Mouse (Mus musculus): ENCODE measurements around the gene Mdc1. TPM values are rescaled to one million over a fixed set of nuclear protein-coding genes. Genes with fewer than 3 reads are reported as not detected.

The Mdc1 gene
- total RNA-seq (2023) = 10 to 100 TPM; 83.9 to 84.1 TPM

DNA sequence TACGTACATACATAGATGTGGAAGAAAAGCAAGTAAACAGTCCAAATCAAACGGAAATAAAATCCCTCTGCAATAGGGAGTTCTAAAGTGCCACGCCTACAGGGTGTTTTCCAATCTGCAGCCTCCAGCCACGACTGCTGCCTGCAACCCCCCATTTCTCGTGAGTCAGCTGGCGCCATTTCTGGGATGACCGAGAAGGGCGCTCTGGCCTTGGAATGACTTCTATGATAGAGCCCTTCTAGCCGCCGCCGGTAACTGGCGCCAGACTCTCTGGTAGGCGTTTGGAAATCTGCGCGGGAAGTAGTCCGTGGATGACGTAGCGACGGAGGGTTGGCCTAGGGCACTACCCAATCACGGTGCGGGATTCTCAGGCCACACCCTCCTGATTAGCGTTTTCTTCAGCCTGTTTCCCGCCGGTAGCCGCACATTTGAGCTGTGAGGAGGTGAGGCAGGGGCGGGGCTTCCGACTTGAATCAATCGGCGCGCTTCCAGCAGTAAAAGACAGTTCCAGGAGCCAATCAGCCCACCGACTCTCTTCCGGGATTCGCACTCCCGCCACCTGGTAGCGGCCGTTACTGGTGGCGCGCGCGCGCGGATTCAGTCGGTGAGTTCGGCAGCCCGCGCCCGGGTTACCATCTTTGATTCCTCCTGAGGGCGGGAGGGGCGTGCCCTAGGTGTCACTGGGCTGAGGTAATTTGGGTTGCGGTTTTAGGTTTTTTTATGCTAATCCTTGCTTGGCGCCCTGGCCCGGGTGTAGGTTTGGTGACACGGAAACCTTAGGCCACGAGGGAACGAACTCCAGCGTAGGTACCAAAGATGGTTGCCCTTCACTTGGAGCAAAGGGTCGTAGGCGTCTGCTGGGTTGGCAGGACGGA lies at the start of gene Mdc1:
Mdc1 (plus strand) TSS at position 440 of the 875 bp plus-strand sequence.

DNA sequence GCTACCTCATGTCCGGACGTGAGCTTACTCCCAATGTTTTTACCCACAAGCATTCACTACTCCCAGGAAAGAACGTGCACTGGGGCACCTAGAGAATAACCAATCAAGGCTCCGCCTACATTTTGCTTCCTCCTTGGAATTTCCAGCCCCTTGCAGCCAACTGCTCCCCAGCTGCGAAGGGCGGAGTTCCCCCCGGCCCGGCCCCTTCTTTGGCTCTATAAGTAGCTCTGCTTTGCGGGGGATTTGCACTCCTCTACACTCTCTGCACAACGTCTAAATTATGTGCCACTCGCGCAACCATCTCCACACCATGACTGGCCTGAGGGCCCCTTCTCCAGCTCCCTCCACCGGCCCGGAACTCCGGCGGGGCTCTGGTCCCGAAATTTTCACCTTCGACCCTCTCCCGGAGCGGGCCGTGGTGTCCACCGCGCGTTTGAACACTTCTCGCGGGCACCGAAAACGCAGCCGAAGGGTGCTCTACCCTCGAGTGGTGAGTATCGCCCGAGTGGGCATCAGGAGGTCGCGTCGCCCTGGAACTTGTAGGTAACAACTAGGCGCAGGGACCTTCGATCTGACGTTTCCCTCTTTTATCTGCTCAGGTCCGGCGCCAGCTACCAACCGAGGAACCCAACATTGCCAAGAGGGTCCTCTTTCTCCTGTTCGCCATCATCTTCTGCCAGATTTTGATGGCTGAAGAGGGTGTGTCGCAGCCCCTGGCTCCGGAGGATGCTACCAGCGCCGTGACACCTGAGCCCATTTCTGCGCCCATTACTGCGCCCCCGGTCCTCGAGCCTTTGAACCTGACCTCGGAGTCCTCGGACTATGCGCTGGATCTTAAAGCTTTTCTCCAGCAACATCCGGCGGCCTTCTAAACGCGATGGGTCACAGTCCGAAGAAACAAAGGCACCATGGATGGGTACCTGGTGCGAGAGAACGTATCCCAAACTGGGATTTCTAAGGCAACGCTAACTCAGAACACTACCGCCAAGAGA lies 19.6 kb upstream of the Mdc1 start, which contains the start of gene Ier3:
Ier3 (plus strand) TSS at position 246 of the 992 bp plus-strand sequence.

DNA sequence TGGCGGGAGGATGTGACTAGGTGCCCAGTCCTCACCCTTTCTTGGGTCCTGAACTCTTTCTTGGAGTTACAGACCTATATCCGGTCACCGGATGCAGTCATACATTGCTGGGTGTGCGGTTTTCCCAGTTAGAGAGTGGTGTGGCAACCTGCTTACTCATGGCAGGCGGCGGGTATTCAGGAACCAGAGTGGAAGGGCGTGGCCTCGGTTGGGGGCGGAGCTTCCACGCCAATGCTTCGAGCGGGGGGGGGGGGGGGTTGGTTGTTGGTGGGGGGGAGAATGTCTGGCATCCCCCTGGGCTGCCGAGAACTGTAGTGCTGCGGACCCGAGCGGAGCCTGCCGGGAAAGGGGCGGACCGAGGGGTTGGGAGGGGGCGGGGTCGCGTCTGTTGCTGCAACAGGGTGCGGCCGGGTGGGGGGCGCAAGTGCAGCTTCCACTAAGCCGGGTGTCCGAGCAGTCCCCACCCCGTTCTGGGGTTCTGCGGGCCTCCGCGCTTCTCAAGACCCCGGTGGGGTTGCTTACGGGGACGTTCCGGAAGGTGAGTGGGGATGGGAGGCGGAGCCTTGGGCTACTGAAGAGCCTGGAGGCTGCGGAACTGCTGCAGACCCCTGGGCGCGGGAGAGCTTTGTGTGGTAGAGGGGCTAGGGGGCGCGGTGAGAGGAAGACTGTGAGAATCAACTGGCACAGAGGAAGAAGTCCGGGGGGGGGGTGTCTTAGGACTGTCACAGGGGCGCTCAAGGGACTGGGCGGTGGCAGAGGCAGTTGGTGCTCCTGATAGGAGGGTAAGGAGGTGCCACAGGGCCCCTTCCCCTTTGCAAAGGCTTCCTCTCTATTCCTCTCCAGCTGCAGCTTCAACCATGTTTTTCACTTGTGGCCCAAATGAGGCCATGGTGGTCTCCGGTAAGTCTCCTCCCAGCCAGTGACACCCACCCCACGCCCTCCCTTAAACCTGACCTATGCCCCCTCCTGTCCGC lies 18.1 kb upstream of the Mdc1 start, which contains the start of gene Flot1:
Flot1 (plus strand) TSS at position 267 of the 974 bp plus-strand sequence.

DNA sequence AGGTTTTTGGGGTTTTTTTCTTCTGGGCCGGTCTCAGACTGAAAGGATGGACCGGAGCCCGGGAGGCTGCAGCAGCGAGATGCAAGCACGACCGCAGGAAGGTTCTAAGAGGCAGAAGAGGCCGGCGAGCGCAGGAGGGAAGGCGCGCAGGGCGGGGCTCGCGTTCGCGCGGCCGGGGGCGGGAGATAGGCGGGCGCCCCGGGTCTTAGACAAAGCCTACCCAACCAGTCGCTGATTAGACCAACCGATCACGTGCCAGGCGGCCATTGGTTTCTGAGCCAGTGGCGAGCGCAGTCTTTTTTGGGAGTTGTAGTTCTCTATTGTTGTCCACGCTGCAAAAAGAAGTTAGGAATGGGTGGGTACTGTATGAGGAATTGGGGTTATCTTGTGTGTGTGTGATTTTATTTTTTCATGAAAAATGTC lies 3.2 kb upstream of the Mdc1 start, which contains the start of gene Tubb5:
Tubb5 (minus strand) TSS at position 185 of the 423 bp plus-strand sequence.

DNA sequence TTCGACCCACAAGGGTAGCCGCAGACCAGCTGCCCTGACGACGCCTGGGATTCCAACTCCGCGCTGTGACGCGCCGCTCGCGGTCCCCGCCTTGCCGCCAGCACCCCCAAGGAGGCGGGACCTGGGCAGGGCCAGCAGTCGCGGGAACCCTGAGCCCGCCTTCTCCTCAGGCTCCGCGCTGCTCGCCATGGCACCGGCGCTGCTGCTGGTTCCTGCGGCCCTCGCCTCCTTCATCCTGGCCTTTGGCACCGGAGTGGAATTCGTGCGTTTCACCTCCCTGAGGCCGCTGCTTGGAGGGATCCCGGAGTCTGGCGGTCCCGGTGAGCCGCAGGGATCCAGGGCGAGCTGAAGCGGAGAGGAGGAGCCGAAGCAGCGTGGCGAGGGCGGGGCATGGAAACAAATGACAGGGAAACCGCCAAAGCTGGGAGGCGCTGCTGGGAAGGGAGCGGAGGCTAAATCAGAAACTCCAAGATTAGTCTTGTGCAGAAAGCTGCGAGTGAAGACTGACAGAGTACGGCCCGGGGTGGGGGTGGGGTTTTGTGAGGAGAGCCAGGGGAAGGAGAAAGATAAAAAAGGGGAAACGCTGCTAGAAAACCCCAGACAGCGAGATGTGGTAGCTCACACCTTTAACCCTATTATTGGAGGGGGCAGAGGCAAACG lies 20.0 kb downstream of the Mdc1 start, which contains the start of gene Nrm:
Nrm (plus strand) TSS at position 121 of the 660 bp plus-strand sequence.

DNA sequence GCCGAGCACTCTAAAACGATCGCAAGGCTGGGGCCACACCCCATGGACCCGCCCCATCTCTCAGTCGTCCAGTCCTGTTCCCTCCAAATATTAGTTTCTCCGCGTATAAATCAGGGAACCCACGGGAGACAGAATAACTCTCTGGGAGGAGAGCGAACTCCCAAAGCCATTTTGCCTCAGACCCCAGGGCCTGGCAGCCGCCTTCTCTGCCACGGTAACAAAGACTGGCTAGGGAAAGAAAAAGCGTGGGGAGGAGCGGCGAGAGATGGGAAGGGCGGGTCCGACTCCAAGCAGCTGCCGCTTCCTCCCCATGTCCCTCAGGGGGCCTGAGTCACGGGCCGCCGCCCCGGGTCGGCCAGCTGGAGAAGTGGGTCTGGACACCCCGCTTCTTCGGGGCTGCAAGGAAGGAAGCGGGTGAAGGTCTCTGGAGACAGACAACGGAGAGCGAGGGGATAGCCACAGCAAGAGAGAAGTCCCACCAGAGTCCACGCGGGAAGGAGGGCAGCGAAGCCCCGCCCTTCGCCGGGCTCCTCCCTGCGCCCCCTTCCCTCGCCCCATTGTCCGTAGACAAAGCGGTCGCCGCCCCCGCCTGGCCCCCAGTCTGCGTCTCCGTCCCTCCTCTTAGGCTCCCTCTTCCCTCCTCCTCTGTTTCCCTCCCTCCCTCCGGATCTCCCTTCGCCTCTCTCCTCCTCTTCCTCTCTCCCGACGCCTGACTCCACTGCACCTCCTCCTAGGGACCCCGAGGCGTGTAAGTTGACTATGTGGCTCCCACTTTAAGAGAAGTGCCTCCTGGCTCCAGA lies 24.4 kb downstream of the Mdc1 start, which contains the start of gene Ppp1r18:
Ppp1r18 (plus strand) TSS at position 113 of the 800 bp plus-strand sequence.

DNA sequence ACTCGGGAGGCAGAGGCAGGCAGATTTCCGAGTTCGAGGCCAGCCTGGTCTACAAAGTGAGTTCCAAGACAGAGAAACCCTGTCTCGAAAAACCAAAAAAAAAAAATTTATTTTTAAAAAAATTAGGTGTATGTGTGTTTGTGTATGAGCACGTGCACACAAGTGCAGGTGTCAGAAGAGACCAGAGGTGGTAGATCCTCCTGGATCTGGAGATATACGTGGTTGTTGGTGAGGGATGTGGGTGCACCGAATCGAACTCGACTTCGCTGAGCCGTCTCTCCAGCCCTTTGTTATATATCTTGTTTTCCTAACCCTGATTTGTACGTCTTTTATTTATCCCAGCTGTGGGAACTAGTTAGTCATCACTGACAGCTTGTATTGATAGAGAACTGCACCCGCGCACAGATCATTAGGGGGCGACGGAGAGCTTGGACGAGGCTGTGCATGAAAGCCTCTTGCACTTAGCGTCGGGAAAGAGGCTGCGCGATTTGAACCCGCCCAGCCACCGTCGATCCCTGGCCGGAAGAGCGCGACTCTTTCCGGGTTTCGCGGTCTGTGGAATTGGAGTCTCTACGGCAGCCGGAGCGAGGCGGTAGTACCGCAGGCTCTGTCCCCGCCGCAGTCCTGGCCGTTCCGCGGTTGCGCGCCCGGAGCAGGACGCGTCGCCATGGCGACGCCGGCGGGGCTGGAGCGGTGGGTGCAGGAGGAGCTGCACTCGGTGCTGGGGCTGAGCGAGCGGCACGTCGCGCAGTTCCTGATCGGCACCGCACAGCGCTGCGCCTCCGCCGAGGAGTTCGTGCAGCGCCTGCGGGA lies 38.1 kb downstream of the Mdc1 start, which contains the start of gene Dhx16:
Dhx16 (plus strand) TSS at position 575 of the 813 bp plus-strand sequence.

DNA sequence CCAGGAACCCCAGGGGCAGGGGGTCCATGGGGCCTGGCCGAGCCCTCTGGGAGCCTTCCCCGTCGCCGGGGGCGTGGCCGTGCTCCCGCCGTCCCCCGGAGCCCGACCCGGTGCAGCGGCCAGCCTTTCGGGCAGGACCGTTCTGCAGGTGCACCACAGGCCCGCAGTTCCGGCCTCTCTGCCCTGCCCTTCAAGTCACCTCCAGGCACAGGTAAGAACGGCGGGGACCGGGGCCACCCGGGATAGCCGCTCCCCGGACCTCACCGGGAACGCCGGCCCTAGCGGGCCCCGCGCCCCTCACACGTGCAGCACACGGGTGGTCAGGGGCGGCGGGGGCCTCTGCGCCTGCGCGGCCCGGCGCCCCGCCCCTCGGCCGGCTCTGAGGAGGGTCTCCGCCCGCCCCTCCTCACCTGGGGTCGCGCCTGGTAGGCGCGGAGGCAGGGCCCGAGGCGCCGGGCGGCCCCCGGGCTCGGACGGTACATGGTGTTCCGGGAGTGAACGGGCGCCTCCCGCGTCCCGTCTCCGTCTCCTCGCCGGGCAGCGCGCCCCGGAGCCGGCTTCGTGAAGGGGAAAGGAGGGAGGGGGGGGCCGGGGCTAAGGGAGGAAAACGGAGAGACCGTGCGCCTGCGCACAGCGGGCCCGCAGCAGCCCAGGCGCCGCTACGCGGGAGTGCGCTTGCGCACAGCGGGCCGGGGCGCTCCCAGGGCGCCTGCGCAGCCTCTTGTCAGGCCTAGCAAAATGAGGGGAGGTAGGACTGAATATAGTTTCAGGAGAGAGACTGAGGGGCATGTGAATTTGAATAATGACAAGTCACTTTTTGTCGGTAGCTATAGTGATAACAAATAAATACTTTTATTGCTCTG lies 55.7 kb downstream of the Mdc1 start, which contains the start of gene 2310061I04Rik:
2310061I04Rik (minus strand) TSS at position 651 of the 863 bp plus-strand sequence.

Other genes with a start within 250 kb of the Mdc1 start
- not detected for gene Sfta2, start 240.0 kb upstream of the Mdc1 start, total RNA-seq (2023)
- gene Gm9573, start 214.9 kb upstream of the Mdc1 start, total RNA-seq (2023) = not detected
- not detected for gene Mucl3, start 197.8 kb upstream of the Mdc1 start, total RNA-seq (2023)
- 10 to 100 TPM; 46.4 to 58.1 TPM for gene Vars2, start 173.9 kb upstream of the Mdc1 start, total RNA-seq (2023)
- 10 to 100 TPM; 16.1 to 23.9 TPM for gene Gtf2h4, start 167.8 kb upstream of the Mdc1 start, total RNA-seq (2023)
- gene Ddr1, start 136.9 kb upstream of the Mdc1 start, total RNA-seq (2023) = under 1 TPM in 1 of 2 experiments, not detected in 1; 0.44 TPM
- not detected for gene Ier3, start 19.8 kb upstream of the Mdc1 start, total RNA-seq (2023)
- gene Flot1, start 18.3 kb upstream of the Mdc1 start, total RNA-seq (2023) = 10 to 100 TPM; 19.9 to 23.4 TPM
- gene Tubb5, start 3.2 kb upstream of the Mdc1 start, total RNA-seq (2023) = 100 to 1,000 TPM; 257 to 280 TPM
- gene Nrm, start 19.8 kb downstream of the Mdc1 start, total RNA-seq (2023) = 100 to 1,000 TPM in 1 of 2 experiments, 10 to 100 TPM in 1; 99.6 to 102 TPM
- gene Ppp1r18, start 24.1 kb downstream of the Mdc1 start, total RNA-seq (2023) = 100 to 1,000 TPM; 217 to 237 TPM
- gene Dhx16, start 38.3 kb downstream of the Mdc1 start, total RNA-seq (2023) = 100 to 1,000 TPM; 127 to 137 TPM
- 10 to 100 TPM; 28.5 to 31.3 TPM for gene 2310061I04Rik, start 55.9 kb downstream of the Mdc1 start, total RNA-seq (2023)
- 10 to 100 TPM; 20.6 to 26.6 TPM for gene Atat1, start 68.6 kb downstream of the Mdc1 start, total RNA-seq (2023)
- 10 to 100 TPM; 62.1 to 71.1 TPM for gene Mrps18b, start 74.9 kb downstream of the Mdc1 start, total RNA-seq (2023)
- 100 to 1,000 TPM; 193 to 197 TPM for gene Ppp1r10, start 74.9 kb downstream of the Mdc1 start, total RNA-seq (2023)
- gene Abcf1, start 128.2 kb downstream of the Mdc1 start, total RNA-seq (2023) = 100 to 1,000 TPM; 117 to 132 TPM
- gene Gnl1, start 138.3 kb downstream of the Mdc1 start, total RNA-seq (2023) = 10 to 100 TPM; 74.8 to 75.1 TPM
- gene Prr3, start 138.7 kb downstream of the Mdc1 start, total RNA-seq (2023) = 10 to 100 TPM; 73.2 to 83.1 TPM
- gene H2-T24, start 179.0 kb downstream of the Mdc1 start, total RNA-seq (2023) = 10 to 100 TPM; 51.7 to 61.2 TPM
- gene H2-T23, start 191.3 kb downstream of the Mdc1 start, total RNA-seq (2023) = 100 to 1,000 TPM; 329 to 359 TPM
- gene H2-T22, start 201.2 kb downstream of the Mdc1 start, total RNA-seq (2023) = 10 to 100 TPM; 85.3 to 96.3 TPM
- gene Gm6034, start 201.4 kb downstream of the Mdc1 start, total RNA-seq (2023) = under 1 TPM; 0.47 to 0.78 TPM
- 10 to 100 TPM; 60.8 to 61.3 TPM for gene Gm11127, start 216.9 kb downstream of the Mdc1 start, total RNA-seq (2023)

All from B cell, adult 67 days (primary cell).